Mouse (Mus musculus): ENCODE results near the gene Slx4.

DNA sequence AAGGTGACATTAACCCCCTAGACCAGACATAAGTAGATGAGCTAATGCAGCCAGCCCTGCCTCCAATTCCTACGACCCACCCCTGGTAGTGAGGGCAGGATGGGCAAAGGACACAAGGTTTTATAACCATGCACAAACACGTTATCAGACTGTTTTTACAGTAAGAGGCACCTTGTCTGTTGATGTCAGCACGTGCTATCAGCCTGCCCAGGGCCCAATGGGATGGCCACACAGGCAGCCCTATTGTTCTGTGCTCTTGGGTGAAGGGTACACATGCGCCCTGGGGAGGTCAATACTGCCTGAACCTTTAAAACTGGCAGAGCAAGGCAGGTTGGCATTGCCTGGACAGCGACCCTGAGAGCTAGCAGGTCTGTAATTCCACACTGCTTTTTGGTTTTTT, 33.2 kb upstream of the Slx4 start, which contains the start of gene Dnase1:
- no peak for TF ChIP-seq CTCF (IDR thresholded peaks at IDR 0.05; ENCODE audit: control insufficient read depth, insufficient read depth, low read length)
- no peak for TF ChIP-seq POLR2A (IDR thresholded peaks at IDR 0.05; ENCODE audit: borderline replicate concordance, control insufficient read depth, low read depth, low read length)

Data from bone marrow, adult 2 months (tissue).